Mouse (Mus musculus) MEL (cell line): ENCODE results near the gene Slc4a2. TPM values are rescaled to one million over a fixed set of nuclear protein-coding genes. Genes with fewer than 3 reads are reported as not detected.

Source experiments
- DNase-seq: peaks from one replicate; pipeline ENCODE4 v3.0.0; 2011; ENCODE audit warnings: low read depth, low spot score
- H3K27ac ChIP-seq: 2 replicates; pipeline ENCODE4 v1.5.1; 2012; ENCODE audit warnings: low read depth, mild to moderate bottlenecking, control low read depth, low read length, moderate library complexity; ENCODE audit not compliant: control insufficient read depth
- H3K27me3 ChIP-seq, 2 experiments: fragments of 150-350 bp in 1 of 2; sonication (generic) in 1 of 2; 2 replicates each; pipeline ENCODE4 v1.6.1; 2012; ENCODE audit warnings: low read length in 2 of 2, mild to moderate bottlenecking in 2 of 2, improper control_type of control experiment in 1 of 2, moderate library complexity in 1 of 2; ENCODE audit not compliant: insufficient read depth in 2 of 2, control insufficient read depth in 1 of 2
- H3K36me3 ChIP-seq, 2 experiments: 2 replicates each; pipeline ENCODE4 v1.6.1; 2012 to 2014; ENCODE audit warnings: low read length in 2 of 2, improper control_type of control experiment in 1 of 2, inconsistent platforms in 1 of 2, mild to moderate bottlenecking in 1 of 2; ENCODE audit not compliant: insufficient read depth in 2 of 2, control insufficient read depth in 1 of 2
- H3K4me1 ChIP-seq, 2 experiments: fragments of 150-350 bp in 1 of 2; sonication (generic) in 1 of 2; 2 replicates each; pipeline ENCODE4 v1.6.1; 2012; ENCODE audit warnings: low read length in 2 of 2, improper control_type of control experiment in 1 of 2, mild to moderate bottlenecking in 1 of 2; ENCODE audit not compliant: insufficient read depth in 2 of 2, control insufficient read depth in 1 of 2
- H3K4me3 ChIP-seq, 2 experiments: fragments of 150-350 bp in 1 of 2; sonication (generic) in 1 of 2; 2 replicates each; pipeline ENCODE4 v1.5.1; 2012; ENCODE audit warnings: low read depth in 2 of 2, low read length in 2 of 2, mild to moderate bottlenecking in 2 of 2, moderate library complexity in 2 of 2, control low read depth in 1 of 2, improper control_type of control experiment in 1 of 2; ENCODE audit not compliant: control insufficient read depth in 1 of 2, insufficient read depth in 1 of 2
- H3K79me2 ChIP-seq: 2 replicates; pipeline ENCODE4 v1.6.1; 2012; ENCODE audit warnings: mild to moderate bottlenecking, low read length, moderate library complexity; ENCODE audit not compliant: control insufficient read depth, poor library complexity, insufficient read depth
- H3K9ac ChIP-seq: 2 replicates; pipeline ENCODE4 v1.6.1; 2012; ENCODE audit warnings: low read depth, mild to moderate bottlenecking, control low read depth, low read length, moderate library complexity; ENCODE audit not compliant: control insufficient read depth, poor library complexity, severe bottlenecking
- H3K9me3 ChIP-seq: fragments of 150-350 bp; sonication (generic); replicated peaks from 2 replicates; pipeline ENCODE4 v1.6.1; 2012; ENCODE audit warnings: mild to moderate bottlenecking, low read length, improper control_type of control experiment, moderate library complexity; ENCODE audit not compliant: insufficient read depth
- CTCF ChIP-seq, 3 experiments: IDR thresholded peaks in 2 of 3; conservative IDR thresholded peaks in 1 of 3; 2 replicates each; pipeline ENCODE4 v1.5.1; 2011 to 2012; ENCODE audit warnings: low read length in 3 of 3, low read depth in 2 of 3, mild to moderate bottlenecking in 2 of 3, improper control_type of control experiment in 1 of 3, inconsistent platforms in 1 of 3, mixed read lengths in 1 of 3, moderate library complexity in 1 of 3; ENCODE audit not compliant: control insufficient read depth in 1 of 3, insufficient read depth in 1 of 3, poor library complexity in 1 of 3, severe bottlenecking in 1 of 3
- E2F4 ChIP-seq: IDR thresholded peaks from 2 replicates; pipeline ENCODE4 v1.6.1; 2011; ENCODE audit warnings: low read depth, low read length, improper control_type of control experiment, borderline replicate concordance
- ELF1 ChIP-seq: IDR thresholded peaks from 2 replicates; pipeline ENCODE4 v1.6.1; 2014; ENCODE audit warnings: low read depth, mild to moderate bottlenecking, inconsistent platforms, low read length, improper control_type of control experiment, moderate library complexity
- ETS1 ChIP-seq: IDR thresholded peaks from 2 replicates; pipeline ENCODE4 v1.6.1; 2012; ENCODE audit warnings: low read depth, mild to moderate bottlenecking, inconsistent platforms, low read length, improper control_type of control experiment, moderate library complexity
- GATA1 ChIP-seq: IDR thresholded peaks from 2 replicates; pipeline ENCODE4 v1.6.1; 2011; ENCODE audit warnings: low read depth, low read length, improper control_type of control experiment
- NELFE ChIP-seq: IDR thresholded peaks from 2 replicates; pipeline ENCODE4 v1.6.1; 2011; ENCODE audit warnings: low read depth, low read length, improper control_type of control experiment
- RCOR1 ChIP-seq: IDR thresholded peaks from 2 replicates; pipeline ENCODE4 v1.6.1; 2012; ENCODE audit warnings: low read depth, mild to moderate bottlenecking, inconsistent platforms, low read length, improper control_type of control experiment
- SIN3A ChIP-seq: IDR thresholded peaks from 2 replicates; pipeline ENCODE4 v1.6.1; 2012; ENCODE audit warnings: low read length, improper control_type of control experiment, inconsistent platforms
- SMC3 ChIP-seq: IDR thresholded peaks from 2 replicates; pipeline ENCODE4 v1.6.1; 2011; ENCODE audit warnings: low read depth, low read length, improper control_type of control experiment
- TCF12 ChIP-seq: IDR thresholded peaks from 2 replicates; pipeline ENCODE4 v1.6.1; 2014; ENCODE audit warnings: low read depth, mild to moderate bottlenecking, inconsistent platforms, low read length, improper control_type of control experiment, moderate library complexity
- ZNF384 ChIP-seq: IDR thresholded peaks from 2 replicates; pipeline ENCODE4 v1.6.1; 2012; ENCODE audit warnings: low read depth, mild to moderate bottlenecking, inconsistent platforms, low read length, improper control_type of control experiment
- polyA plus RNA-seq, 2 experiments: library from polyadenylated mRNA; stranded (reverse) in 1 of 2; unstranded in 1 of 2; fragments of >175 nt in 1 of 2; fragments of >200 nt in 1 of 2; gene quantifications; 2 replicates each; pipeline versions ENCODE4 v1.2.1 to v1.2.4; 2012; ENCODE audit warnings: low replicate concordance in 2 of 2, low read depth in 1 of 2; ENCODE audit not compliant: insufficient read length in 2 of 2, insufficient read depth in 1 of 2, missing spikeins in 1 of 2
- total RNA-seq: library from RNA; depleted of rRNA; stranded (reverse); fragments of 300-350 nt; gene quantifications from 2 replicates; pipeline ENCODE4 v1.2.3, GENCODE M21; 2012

Slc4a2 gene
- total and polyA plus RNA-seq, 3 experiments, result 20.9 to 56.3 TPM; not detected in 1

DNA sequence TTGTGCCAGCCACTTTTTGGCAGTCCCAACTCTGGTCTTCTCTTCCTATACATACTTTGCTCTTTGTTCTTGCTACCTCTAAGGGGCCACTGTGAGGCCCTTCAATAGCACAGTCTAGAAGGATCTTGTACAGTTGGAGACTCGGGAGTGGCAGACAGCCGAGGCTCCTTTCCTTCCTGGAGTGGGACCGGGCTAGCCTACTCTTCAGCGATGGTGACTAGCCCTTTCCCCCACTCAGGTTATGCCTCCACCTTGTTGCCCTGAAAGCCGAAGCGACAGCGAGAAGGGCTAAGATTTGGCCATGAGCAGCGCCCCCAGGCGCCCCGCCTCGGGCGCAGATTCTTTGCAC lies 3.6 kb downstream of the Slc4a2 start:
- DNase-seq, result no peak
- Histone ChIP-seq H3K27ac (no peak overlapping the region), H3K9me3 (no peaks in the 10 kb centered on the region), H3K36me3 (peaks cover 2 to 17% of the 10 kb centered on the region in 2 experiments), H3K4me1 (peaks cover 6 to 22% of the 10 kb centered on the region in 2 experiments), H3K9ac (no peak overlapping the region), H3K27me3 (no peaks in the 10 kb centered on the region), H3K79me2 (peaks cover 14% of the 10 kb centered on the region), H3K4me3 (no peak overlapping the region)
- no peak for TF ChIP-seq NELFE
- TF ChIP-seq ZNF384, result no peak
- no peak for TF ChIP-seq ELF1
- TF ChIP-seq RCOR1, result no peak
- no peak for TF ChIP-seq E2F4
- TF ChIP-seq TCF12, result no peak
- TF ChIP-seq SMC3, result no peak
- no peak for TF ChIP-seq GATA1
- no peak for TF ChIP-seq ETS1

- H3K4me3 ChIP-seq, result no peak overlapping the region
- H3K4me1 ChIP-seq, result peaks cover 6 to 17% of the 10 kb centered on the region in 2 experiments
- TF ChIP-seq CTCF (IDR thresholded peaks at IDR 0.05 in 2 of 3, conservative IDR thresholded peaks at IDR 0.05 in 1 of 3; ENCODE audit: control insufficient read depth in 1 of 3, insufficient read depth in 1 of 3, low read depth in 2 of 3, low read length in 3 of 3, poor library complexity in 1 of 3, severe bottlenecking in 1 of 3), result no peak
- H3K27ac ChIP-seq, result no peak overlapping the region
- H3K79me2 ChIP-seq, result peaks cover 14% of the 10 kb centered on the region
- H3K9me3 ChIP-seq, result no peaks in the 10 kb centered on the region
- no peak for DNase-seq
- H3K36me3 ChIP-seq, result peaks cover 2 to 15% of the 10 kb centered on the region in 2 experiments
- no peak overlapping the region for H3K9ac ChIP-seq
- H3K27me3 ChIP-seq, result no peaks in the 10 kb centered on the region
Measured at GRCm38 (mm10) chr5:24427981-24428402, 4.4 kb downstream of the Slc4a2 start.

DNA sequence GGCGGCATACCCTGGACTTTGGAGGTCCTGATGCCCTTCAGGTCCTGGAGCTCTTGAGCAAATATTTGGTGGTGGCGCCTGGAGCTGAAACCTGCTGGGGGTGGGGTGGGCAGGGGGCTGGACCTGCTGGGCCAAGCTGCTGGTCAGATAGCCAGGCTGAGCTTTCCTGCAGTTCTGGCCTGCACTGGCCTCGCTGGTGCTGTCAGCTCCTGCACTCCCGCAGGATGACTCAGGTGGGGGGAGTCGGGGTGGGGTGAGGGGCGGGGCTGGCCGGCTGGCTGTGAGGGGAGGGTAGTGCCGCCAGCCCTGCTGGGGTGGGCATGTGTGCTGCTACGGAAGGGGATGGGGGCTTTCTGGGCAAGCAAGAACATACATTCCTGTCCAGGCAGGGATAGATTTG lies 5.0 kb downstream of the Slc4a2 start:
- H3K9me3 ChIP-seq, result no peaks in the 10 kb centered on the region
- H3K4me3 ChIP-seq, result no peak overlapping the region
- peaks cover 6 to 17% of the 10 kb centered on the region in 2 experiments for H3K4me1 ChIP-seq
- no peak for DNase-seq
- TF ChIP-seq CTCF (IDR thresholded peaks at IDR 0.05 in 2 of 3, conservative IDR thresholded peaks at IDR 0.05 in 1 of 3; ENCODE audit: control insufficient read depth in 1 of 3, insufficient read depth in 1 of 3, low read depth in 2 of 3, low read length in 3 of 3, poor library complexity in 1 of 3, severe bottlenecking in 1 of 3) (no peak), SIN3A (no peak)
- TF ChIP-seq, all 39 proteins: peak for 0
- H3K27me3 ChIP-seq, result no peaks in the 10 kb centered on the region
- peaks cover 14% of the 10 kb centered on the region for H3K79me2 ChIP-seq
- no peak overlapping the region for H3K9ac ChIP-seq
- no peak overlapping the region for H3K27ac ChIP-seq
- peaks cover 2 to 15% of the 10 kb centered on the region in 2 experiments for H3K36me3 ChIP-seq
